Mouse (Mus musculus) ES-CJ7 (cell line): ENCODE results near the gene Lrrc8b.

ENCODE experiments used
- DNase-seq: peaks from one replicate; pipeline ENCODE4 v3.0.0; 2011; ENCODE audit warnings: low read depth, low spot score

The Lrrc8b gene

DNA sequence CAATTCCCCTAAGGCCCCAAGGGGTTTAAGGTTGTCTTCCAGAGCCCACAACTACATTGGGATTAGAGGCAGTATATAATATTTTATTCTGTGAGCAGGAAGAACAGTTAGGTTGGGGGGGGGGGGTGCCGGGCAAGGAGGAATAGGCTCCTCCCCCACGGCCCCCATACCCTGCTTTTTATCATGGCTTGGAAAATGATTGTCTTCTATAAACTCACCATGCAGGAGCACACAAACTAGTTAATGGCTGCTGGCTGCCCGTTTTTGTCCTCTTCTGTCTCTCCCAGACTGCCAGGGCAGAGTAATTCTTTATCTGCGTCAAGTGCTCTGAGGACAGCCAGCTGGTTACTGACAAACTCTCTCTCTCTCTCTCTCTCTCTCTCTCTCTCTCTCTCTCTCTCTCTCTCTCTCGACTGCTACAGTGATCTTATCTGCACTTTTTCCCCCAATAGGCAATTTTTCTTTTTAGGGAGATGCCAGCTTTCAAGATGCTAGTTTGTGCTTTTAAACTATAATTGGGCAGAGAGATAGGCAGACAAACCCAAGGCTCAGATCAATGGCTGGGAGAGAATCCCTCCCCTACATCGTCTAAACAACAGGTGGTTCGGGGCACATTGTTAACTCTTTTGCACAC, 102.5 kb downstream of the Lrrc8b start:
- no peak for DNase-seq

DNA sequence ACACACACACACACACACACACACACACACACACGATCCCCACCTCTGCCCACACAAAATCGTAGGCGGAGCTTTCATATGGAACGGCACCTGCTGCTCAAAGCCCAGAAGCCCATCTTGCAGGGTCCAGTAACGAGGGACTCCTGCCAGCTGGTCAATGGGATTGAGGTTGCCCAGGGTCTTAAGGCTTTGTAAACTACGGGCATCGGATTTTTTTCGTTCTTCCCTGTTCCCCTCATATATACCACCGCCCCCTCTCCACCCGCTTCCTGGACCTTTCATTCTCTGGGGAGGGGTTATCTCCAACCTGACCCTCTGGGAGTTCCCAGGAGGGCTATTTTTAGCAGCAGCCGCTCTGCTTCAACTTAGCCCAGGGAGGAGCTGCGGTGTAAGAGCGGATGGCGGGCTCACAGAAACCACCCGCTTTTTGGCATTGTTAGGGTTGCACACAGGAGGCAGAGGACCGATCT, 103.1 kb downstream of the Lrrc8b start:
- DNase-seq = no peak

DNA sequence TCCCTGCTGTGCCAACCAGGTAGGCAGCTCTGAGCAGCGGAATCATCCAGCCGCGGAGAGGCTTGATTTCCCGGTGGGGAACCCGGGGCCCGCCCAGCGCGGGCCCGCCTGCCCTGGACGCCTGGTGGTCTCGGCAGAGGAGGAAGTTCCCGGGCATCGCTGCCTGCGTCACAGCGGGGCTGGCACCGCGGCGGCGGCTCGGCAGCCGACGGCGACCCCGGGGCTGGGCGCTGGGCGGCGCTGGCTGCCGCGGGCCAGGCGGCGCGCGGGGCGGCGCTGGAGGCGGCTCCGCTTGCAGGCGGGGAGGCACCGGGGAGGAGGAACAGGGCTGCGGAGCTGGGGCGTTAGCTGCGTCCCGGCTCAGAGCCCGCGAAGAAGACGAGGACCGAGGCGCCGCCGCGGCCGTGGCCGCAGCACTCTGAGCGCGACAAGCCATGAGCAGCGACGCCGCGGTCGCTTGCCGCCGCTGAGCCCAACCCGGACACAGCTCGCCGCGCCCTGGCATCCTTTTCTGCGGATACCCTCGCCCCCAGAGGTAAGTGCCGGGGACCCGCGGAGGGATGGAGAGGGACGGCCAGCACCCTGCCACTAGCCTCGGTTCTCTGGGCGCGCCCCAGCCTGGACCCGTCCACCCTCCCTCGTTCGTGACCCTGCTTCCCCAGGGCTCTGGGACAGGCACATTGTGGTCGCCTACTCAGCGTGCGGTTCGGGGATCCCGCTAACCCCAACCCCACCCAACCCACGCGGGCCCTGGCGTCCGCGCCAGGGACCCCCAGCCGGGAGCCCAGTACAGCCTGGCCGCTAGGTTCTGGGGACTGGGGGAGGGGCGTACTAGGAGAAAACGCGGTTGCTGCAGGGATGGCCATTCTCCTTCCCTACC, 103.8 kb downstream of the Lrrc8b start, which contains the start of gene Lrrc8c:
Gene Lrrc8c (plus strand): TSS at position 293 of the 880 bp plus-strand sequence.
- DNase-seq = peak; percentile 37

DNA sequence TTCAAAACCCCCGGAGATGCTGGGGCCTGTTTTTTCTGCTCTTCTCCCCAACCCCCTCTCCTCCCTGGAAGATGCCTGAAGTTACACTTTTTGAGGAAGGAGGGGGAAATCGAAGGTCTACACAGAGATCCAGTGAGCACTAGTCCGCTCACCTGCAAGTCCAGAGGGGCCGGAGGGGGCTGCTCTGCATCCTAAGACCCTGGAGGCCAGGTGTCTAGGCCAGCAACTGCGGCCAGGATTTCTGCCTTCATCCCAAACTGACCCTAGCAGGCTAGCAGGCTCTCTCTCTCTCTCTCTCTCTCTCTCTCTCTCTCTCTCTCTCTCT, 104.4 kb downstream of the Lrrc8b start:
- no peak for DNase-seq

DNA sequence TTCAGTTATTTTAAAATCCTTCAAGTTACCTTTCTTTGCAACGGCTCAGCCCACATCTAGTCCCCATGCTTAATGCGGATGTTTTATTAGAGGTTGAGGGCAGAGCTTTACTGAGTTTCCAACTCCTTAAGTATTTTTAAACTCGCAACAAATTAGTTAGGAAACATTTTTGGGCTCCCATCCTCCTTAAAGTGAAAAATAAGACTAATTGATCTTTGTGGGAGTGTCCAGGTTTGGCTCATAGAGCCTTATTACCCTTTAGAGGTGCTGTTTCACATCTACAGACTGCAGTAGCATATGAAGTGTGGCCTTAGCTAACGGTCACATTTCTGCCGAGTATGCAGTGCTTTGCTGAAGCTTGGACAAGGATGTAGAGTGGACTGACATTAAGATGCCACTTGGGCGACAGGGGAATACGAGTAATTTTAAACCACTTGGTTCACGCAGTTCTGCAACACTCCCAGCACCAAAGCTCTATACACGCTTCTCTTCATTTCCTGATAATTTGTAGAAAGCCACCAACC, 104.9 kb downstream of the Lrrc8b start:
- no peak for DNase-seq

DNA sequence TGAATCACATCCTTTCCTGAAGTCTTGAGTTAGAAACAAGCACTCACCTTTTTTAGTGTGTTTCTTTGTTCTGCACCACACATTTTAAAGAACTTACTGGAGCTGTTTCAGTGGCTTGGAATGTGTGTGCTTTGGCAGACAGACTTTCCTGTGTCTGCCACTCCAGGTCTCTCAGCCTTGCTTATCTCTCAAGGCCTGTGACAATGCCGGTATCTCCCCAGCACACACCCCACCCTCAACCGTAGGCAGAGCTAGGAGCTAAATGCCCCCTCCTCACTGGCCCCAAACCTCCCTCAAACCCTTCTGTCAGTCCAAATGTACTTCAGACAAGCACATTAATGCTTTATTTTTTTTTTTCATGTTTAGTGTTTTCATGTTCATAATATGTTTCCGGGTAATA, 107.9 kb downstream of the Lrrc8b start:
- no peak for DNase-seq

DNA sequence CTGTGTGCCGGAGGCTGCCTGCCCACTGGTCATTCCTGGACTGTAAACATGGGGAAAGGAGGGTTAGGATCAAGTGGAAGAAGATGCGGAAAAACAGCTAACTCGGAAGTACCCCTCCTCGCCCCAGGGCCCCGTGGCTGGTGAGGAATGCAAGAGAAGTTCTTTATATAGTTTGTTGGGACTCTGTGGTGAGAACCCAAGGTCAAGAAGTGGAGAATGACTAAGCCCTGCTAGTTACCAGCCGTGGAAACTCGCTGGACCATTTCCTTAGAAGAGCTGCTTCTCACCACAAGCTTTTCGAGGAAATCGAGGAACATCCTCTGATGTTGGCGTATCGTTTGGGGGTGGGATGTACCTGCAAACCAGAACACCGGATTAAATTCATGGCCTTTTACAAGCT, 109.4 kb downstream of the Lrrc8b start:
- DNase-seq = no peak

DNA sequence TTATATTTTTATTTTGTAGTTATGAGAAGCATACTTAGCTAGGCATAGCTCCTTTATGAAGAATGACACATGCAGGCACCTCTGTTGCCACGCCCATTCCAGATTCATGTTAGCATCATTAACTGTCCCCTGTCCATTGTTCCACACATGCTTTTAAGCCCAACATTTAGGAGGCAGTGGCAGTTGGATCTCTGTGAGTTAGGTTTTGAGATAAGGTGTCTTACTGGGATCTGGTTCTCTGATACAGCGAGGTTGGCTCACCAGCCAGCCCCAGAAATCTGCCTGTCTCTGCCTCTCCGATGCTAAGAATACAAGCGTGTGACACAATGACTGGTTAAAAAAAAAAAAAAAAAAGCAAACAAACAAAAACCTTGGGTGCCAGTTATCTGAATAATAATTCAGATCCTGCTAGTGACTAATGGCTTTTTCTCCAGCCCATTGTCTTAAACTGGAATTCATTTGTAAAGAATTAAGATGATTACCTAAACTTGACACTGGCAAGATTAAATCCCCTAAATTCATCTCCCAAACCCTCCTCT, 110.6 kb downstream of the Lrrc8b start:
- DNase-seq = no peak

GRCm38 (mm10) chr5:105526766-105527165, 111.2 kb downstream of the Lrrc8b start:
- DNase-seq = no peak

GRCm38 (mm10) chr5:105527477-105528331, 112.1 kb downstream of the Lrrc8b start:
- DNase-seq = no peak

GRCm38 (mm10) chr5:105530576-105530975, 115.0 kb downstream of the Lrrc8b start:
- no peak for DNase-seq

DNA sequence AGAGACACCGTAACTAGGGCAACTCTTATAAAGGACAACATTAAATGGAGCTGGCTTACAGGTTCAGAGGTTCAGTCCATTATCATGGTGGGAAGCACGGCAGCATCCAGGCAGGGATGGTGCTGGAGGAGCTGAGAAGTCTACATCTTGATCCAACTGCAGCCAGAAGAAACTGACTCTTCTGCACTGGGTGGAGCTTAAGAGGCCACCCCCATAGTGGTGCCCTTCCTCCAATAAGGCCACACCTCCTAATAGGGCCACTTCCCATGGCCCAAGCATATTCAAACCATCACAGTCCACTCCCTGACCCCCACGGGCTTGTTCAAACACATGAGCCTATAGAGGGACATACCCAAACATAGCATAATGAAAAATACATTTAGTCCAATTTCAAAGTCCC, 119.6 kb downstream of the Lrrc8b start:
- DNase-seq = no peak

DNA sequence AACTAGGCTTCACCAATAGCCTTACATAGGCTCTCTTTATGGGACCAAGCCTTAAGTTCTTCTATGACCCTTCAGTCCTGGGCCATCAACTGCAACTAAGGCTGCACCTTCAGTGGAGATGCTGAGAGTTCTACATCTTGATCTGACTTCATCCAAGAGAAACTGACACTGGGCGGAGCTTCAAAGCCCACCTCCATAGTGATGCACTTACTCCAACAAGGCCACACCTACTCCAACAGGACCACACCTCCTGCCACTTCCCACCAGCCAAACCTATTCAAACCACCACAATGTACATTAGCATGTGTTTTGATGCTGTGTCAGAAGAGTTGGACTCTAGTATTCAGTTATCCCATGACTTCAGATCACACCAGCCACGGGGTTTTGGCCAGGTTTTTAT, 120.6 kb downstream of the Lrrc8b start:
- DNase-seq = peak; percentile 25

GRCm38 (mm10) chr5:105537101-105537723, 121.6 kb downstream of the Lrrc8b start:
- DNase-seq = no peak
